Mouse (Mus musculus) cortical plate, adult 2 months (tissue): ENCODE data around the gene Rasl2-9. TPM values are rescaled to one million over a fixed set of nuclear protein-coding genes. Genes with fewer than 3 reads are reported as not detected.
"Not testable (repeated sequence)": the region's sequence is repeated elsewhere in the genome, so short reads cannot be mapped to it uniquely, and the experiment has no call there.

Experiments
- H3K27ac ChIP-seq: fragments of 200-500 bp; 2 replicates; pipeline ENCODE4 v1.5.1; 2012; ENCODE audit warnings: low read length, control low read depth, inconsistent platforms; ENCODE audit not compliant: insufficient read depth
- H3K4me1 ChIP-seq: fragments of 200-500 bp; 2 replicates; pipeline ENCODE4 v1.6.1; 2011; ENCODE audit warnings: low read length; ENCODE audit not compliant: control insufficient read depth, insufficient read depth
- H3K4me3 ChIP-seq: fragments of 200-500 bp; 2 replicates; pipeline ENCODE4 v1.5.1; 2011; ENCODE audit warnings: mild to moderate bottlenecking, low read length, control low read depth; ENCODE audit not compliant: insufficient read depth
- CTCF ChIP-seq: fragments of 200-500 bp; IDR thresholded peaks from 2 replicates; pipeline ENCODE4 v1.5.1; 2011; ENCODE audit warnings: mild to moderate bottlenecking, control low read depth, low read length; ENCODE audit not compliant: insufficient read depth; ENCODE audit errors: extremely low read depth
- POLR2A ChIP-seq: fragments of 200-500 bp; IDR thresholded peaks from 2 replicates; pipeline ENCODE4 v1.6.1; 2011; ENCODE audit warnings: mild to moderate bottlenecking, low read length, control low read depth; ENCODE audit not compliant: insufficient read depth; ENCODE audit errors: extremely low read depth
- polyA plus RNA-seq: library from polyadenylated mRNA; depleted of rRNA; stranded (reverse); fragments of >200 nt; gene quantifications from 2 replicates; pipeline ENCODE4 v1.2.3, GENCODE M21; 2012; rRNA removed

Gene Rasl2-9
- polyA plus RNA-seq: 0.27 and 0.36 TPM in 2 replicates

- H3K4me3 ChIP-seq: peak within 1 kb of the TSS; percentile 52
- TF ChIP-seq CTCF (peak; percentile 19; the same call in 1 of the 2 replicates), POLR2A (no peak)
- no peaks in the 10 kb centered on the region; the same call in 1 of the 2 replicates for H3K4me1 ChIP-seq
- H3K27ac ChIP-seq: 0 out of 2 replicates have a peak within 1 kb of the TSS, but pooled peaks have one; percentile 25
Observed at GRCm38 (mm10) chr7:5125549-5126406, at the start of gene Rasl2-9. Gene Rasl2-9 (minus strand): TSS chr7:5125950.

DNA sequence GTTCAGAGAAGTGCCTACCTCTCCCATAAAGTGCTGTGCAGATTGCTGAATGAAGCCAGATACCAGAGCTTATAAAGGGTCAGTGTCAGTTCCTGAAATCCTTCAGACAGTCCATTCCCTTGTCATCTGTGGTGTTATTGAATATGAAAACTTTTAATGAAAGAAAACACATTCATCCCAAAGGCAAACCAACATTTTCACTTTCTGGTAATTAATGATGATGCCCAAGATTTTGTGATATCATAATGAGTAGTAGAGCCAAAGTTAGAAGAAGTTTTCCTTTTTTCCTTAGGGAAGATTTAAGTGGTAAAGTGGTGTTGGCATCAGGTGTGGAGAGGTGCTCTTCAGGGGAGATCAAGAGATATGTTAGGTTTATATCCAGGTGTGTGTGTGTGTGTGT is 23.8 kb upstream of the Rasl2-9 start, which contains the start of gene Vmn1r55:
Gene Vmn1r55, minus strand, starts transcription at position 101 of the 400 bp plus-strand sequence.
- not testable (repeated sequence) for H3K4me3 ChIP-seq, H3K4me1 ChIP-seq, H3K27ac ChIP-seq

DNA sequence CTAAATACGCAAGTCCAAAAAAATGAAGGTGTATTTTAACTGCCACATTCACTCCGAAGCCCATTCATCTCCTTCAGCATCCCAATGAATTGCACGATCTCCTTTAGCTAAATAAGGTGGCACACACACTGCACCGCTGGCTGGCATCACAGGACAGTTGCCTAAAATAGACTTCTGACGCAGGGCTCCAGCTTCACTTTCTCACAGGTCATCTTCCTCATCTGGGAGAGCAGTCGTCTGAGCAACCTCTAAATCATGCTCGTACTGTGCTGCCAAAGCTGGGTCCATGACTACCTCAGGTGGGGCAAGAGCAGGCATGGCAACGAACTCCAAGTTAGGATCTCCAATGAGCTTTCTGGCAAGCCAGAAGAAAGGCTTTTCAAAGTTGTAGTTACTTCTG is 672 bp downstream of the Rasl2-9 start:
- no peak overlapping the region for H3K27ac ChIP-seq
- peak overlapping the region; percentile 52; the same call in 1 of the 2 replicates for H3K4me3 ChIP-seq
- no peaks in the 10 kb centered on the region; the same call in 1 of the 2 replicates for H3K4me1 ChIP-seq
- TF ChIP-seq CTCF: no peak
- no peak for TF ChIP-seq POLR2A

GRCm38 (mm10) chr7:5116850-5117249 is 8.9 kb downstream of the Rasl2-9 start, which contains the start of gene Rfpl4:
Gene Rfpl4 (minus strand): TSS chr7:5116950.
- TF ChIP-seq CTCF (no peak), POLR2A (no peak)
- Histone ChIP-seq H3K4me1 (no peaks in the 10 kb centered on the region), H3K4me3 (no peak within 1 kb of the TSS), H3K27ac (no peak within 1 kb of the TSS)

DNA sequence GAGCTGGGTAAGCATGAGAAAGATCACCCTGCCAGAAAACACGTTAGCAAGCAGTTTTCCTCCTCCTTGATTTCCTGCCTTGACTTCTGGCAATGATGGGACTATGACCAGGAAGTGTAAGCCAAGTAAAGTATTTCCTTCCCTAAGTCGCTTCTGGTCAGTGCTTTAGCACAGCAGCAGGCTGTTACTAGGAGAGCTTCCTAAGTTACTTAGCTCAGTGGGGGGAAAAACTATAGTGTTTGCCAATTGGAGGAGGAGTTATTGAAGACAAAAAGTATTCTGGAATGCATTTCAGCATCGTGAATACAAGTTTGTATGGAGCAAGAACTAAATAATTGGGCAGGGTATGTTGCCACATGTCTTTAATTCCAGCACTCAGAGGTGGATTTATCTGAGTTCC is 13.0 kb downstream of the Rasl2-9 start:
- TF ChIP-seq POLR2A (no peak), CTCF (no peak)
- Histone ChIP-seq H3K4me3 (no peak overlapping the region), H3K27ac (no peak overlapping the region), H3K4me1 (no peaks in the 10 kb centered on the region)

DNA sequence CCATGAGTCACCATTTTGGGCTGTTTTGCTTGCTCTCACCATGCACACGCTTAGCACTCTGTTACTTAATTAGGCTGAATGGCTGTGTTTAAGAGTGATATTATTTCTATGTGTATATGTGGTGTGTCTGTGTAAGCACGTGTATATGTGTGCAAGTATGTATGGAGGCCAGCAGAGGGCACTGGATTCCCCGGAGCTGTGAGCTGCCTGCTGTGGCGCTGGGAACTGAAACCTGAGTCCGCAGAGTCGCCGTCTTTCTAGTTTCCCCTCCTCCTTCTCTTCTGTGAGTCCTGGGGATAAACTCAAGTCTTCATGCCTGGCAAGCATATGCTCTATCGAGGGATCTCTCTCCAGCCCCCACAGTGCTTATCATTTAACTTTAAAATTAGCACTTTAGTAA is 16.4 kb downstream of the Rasl2-9 start:
- H3K27ac ChIP-seq: no peak overlapping the region
- no peaks in the 10 kb centered on the region for H3K4me1 ChIP-seq
- TF ChIP-seq CTCF (no peak), POLR2A (no peak)
- H3K4me3 ChIP-seq: no peak overlapping the region

GRCm38 (mm10) chr7:5108272-5108671 is 17.5 kb downstream of the Rasl2-9 start:
- no peak overlapping the region for H3K27ac ChIP-seq
- no peaks in the 10 kb centered on the region for H3K4me1 ChIP-seq
- H3K4me3 ChIP-seq: no peak overlapping the region
- TF ChIP-seq POLR2A: no peak
- no peak for TF ChIP-seq CTCF

DNA sequence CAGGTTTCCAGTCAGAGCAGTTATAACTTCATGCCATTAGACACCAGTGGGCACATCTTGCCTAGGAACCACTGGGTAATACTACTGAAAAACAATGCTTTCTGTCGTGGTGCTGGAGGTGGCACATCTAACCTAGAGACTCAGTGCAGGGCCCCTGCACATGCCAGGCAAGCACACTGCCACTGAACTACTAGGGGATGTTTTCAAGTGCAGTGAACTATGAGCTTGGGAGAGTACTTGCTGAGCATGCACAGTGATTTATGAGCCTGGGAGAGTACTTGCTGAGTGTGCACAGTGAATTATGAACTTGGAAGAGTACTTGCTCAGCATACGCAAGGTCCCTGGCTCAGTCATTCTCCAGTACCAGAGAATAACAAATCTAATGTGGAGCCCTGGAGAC is 23.2 kb downstream of the Rasl2-9 start:
- no peak for TF ChIP-seq CTCF
- TF ChIP-seq POLR2A: no peak
- Histone ChIP-seq H3K4me3 (no peak overlapping the region), H3K4me1 (no peaks in the 10 kb centered on the region), H3K27ac (no peak overlapping the region)

DNA sequence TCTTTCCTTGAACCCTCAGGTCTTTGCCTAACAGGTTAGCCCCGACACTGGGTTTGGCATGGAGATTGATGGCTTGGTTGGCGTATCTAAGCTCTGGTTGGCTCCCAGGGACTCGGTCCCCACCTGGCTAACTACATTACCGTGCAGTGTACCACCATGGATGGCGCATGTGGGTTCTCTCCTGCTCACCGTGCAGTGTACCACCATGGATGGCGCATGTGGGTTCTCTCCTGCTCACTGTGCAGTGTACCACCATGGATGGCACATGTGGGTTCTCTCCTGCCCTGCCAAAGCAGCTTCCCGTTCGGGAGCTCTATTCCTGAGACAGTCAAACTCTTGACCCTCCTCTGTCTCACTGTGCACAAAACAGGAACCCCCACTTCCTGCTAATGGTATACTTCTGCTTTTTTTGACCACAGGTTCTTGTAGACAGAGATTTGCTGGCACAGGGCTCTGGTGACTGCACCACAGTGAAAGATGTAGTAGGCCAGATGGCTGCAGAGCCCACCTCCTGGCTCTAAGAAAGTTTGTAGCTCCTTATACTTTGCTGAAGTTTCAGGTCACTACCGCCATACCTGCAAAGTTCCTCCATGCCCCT is 24.6 kb downstream of the Rasl2-9 start:
- Histone ChIP-seq H3K27ac (no peak overlapping the region), H3K4me1 (no peaks in the 10 kb centered on the region), H3K4me3 (no peak overlapping the region)
- no peak for TF ChIP-seq CTCF
- TF ChIP-seq POLR2A: no peak

- Histone ChIP-seq H3K4me1 (no peaks in the 10 kb centered on the region), H3K27ac (no peak overlapping the region), H3K4me3 (no peak overlapping the region)
- TF ChIP-seq POLR2A (no peak), CTCF (no peak)
Observed at GRCm38 (mm10) chr7:5099796-5100195, 26.0 kb downstream of the Rasl2-9 start.
